Mouse (Mus musculus): ENCODE measurements around the gene Rbm15.

The Rbm15 gene

DNA sequence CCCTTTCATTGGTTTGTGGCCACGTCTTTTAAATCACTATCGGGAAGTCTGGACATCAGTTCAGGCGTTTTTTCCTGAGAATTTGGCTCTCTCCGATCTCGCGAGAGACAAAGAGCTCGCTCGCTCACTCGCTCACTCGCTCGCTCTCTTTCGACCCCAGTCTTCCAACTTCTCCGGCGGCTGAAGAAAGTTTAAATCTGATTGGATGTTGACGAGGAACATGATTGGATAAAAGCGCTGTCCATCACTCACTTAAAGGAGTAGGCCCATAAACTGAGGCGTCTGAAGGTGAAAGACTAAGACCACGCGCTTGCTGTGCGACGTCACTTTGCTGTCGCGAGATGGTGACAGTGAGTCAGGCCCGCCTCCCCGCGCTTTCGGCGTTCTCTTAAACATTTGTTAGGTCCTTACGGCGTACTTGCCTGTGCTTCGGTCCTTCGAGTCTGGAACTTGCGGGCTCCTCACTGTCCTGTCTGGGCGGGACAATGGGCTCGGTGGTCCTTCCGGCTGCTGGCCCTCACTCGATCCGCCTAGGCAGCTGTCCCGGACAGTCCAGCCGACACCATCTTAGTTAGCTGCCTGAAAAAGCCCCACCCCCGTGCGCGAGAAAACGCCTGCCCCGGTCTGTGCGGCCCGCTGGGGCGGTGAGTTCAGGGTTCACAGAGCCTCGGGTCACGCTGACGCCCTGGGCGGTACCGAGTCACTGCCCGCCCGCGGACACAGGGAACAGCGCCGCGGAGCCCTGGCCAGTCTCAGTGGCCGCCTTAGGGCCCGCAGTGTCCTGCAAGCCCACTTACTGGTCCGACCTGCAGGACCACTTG, at the start of gene Rbm15:
TSS of gene Rbm15 (minus strand) at position 293 of the 821 bp plus-strand sequence.
- DNase-seq = peak; percentile 98

GRCm38 (mm10) chr3:107379422-107379821, 45.9 kb upstream of the Rbm15 start:
- peak; percentile 55 for DNase-seq

DNA sequence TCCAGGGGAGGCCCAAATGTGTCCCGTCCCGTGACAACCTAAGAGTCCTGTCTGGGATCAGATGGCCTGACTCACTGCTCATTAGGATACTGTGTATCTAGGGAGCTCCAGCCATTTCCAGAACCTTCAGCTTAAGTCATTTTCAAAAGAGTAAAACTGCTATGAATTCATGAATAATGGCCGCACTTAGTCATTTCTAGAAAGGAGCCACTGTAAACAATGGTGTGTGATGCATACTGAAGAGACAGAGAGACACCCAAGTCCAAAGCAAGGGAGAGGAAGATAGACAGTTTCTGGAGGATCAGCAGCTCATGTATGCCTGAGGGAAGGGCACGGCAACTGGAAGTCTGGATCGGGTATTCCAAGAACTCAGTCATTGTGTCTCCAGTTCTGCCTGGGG, 45.2 kb upstream of the Rbm15 start:
- DNase-seq = no peak

- DNase-seq = no peak
Measured at GRCm38 (mm10) chr3:107374948-107375664, 41.6 kb upstream of the Rbm15 start.

- DNase-seq = no peak
Measured at GRCm38 (mm10) chr3:107369156-107369555, 35.7 kb upstream of the Rbm15 start.

DNA sequence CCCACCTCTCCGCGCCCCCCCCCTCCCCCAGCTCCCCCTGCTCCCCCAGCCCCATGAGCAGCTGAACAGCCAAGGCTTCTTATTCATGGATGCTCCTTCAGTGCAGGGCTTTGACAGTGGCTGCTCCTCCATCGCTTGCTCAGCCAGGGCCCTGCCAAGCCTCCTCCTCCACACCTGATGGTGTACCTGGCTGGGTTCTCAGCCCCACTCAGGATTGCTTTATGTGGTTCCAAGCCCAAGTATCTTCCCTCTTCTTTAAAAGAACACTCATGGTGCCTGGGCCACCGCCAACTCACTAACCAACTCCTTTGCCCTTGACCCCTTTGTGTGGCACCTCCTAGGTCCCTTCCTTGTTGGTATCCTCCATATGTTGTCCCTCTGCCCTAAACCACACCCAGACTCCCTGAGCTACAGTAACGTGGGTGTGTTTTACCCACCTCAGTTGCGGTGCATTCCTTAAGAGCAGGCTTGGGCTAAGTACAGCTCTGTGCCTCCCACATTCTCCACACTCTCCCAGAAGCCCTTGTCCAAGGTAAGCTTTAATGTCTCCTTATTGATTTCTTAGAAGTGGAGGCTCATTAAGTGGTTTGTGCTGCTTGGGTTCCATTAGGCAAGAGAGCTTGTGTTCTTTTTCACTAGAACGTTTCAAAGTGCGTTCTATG, 34.6 kb upstream of the Rbm15 start:
- peak; percentile 25 for DNase-seq

- no peak for DNase-seq
Measured at GRCm38 (mm10) chr3:107365341-107365740, 31.9 kb upstream of the Rbm15 start.

GRCm38 (mm10) chr3:107363391-107363790, 29.9 kb upstream of the Rbm15 start:
- DNase-seq = no peak

GRCm38 (mm10) chr3:107360341-107360740, 26.9 kb upstream of the Rbm15 start:
- DNase-seq = no peak

GRCm38 (mm10) chr3:107357700-107358234, 24.3 kb upstream of the Rbm15 start:
- no peak for DNase-seq

DNA sequence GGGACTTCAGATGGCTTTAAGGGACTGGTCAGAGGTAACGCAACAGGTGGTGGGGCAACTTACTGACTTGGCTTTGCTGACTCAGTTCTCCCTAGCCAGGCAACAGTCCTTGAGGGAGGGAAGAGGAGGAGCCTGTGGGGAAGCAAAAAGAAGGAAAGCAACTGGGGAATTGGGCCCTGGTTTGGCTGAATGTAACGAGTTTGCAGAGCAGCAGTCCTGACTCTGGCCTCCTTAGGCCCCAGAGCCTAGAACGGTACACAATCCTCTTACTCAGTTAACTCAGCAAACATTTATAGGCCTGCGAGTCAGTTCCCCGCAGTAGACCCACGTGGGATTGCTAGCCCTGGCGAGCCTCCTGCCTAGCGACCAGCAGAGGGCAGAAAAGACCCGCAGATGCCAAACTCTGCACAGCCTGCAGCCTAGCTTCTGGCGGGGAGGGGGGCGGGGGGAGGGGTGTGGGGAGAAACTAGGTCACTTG, 23.5 kb upstream of the Rbm15 start:
- peak; percentile 86 for DNase-seq

DNA sequence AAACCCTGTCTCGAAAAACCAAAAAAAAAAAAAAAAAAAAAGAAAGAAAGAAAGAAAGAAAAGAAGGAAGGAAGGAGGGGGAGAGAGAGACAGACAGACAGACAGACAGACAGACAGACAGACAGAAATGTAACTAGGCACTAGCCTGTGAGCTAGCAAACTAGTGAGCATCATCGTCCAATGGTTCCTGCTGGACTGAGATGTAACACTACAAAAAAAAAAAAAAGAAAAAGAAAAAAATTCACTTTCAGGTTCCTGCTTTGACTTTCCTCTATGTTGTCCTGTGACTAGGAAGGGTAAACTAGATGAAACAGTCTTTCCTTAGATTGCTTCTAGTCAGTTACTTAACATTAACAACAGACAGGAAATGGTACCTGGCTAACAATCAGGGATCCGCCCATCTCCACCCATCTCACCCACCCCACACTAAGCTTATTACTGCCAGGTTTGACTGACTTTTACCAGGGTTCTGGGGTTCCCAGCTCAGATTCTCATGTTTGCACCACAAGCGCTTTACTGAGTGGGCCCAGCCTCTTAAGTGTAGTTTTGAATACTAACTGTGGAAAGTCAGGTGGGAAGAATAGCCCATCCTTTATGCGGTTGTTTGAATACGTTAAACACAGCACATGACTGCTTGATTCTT, 22.3 kb upstream of the Rbm15 start:
- no peak for DNase-seq

GRCm38 (mm10) chr3:107351706-107352105, 18.2 kb upstream of the Rbm15 start:
- DNase-seq = no peak

GRCm38 (mm10) chr3:107349006-107349405, 15.5 kb upstream of the Rbm15 start:
- no peak for DNase-seq

DNA sequence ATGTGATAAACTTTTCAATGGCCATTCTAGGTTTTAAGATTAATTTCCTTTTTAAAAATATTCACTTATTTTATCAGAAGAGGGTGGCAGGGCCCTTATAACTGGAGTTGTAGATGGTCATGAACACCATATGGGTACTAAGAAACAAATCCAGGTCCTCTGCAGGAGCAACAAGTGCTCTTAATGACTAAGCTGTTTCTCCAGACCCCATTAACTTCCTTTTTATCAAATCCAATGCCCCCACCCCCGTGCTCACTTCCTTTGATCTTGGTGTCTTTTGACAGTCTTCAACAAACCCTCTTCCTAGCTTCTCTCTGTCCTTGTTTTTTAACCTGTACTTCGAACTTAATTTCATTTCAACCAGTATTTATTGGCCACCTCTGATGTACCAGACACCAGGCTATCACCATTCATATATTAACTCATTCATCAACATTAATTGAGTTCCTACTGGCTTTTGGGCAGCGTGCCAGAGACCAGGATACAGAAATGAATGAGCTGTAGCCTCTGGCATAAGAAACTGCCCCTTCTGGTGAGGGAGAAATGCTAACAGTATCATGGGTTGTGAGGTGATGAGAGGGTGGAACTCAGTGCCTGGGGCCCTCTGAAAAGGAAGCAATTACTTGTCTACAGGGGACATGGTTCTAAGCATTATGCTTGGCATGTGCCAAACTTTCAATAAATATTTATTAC, 11.7 kb upstream of the Rbm15 start:
- DNase-seq = no peak

DNA sequence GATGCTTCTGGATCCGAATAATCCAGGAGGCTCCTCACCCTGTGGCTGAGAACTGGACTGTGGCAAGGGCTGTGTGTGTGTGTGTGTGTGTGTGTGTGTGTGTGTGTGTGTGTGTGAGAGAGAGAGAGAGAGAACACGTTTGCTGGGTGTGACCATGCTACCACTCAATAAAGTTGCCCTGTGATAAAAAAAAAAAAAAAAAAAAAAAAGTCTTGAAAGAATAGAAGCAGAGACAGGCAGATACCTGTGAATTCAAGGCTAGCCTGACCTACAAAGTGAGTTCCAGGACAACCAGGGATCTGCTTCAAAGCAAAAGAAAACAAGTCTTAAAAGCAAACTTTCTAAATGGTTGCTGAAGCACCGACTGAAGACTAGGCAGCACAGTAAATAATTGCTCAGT, 10.5 kb upstream of the Rbm15 start:
- no peak for DNase-seq

DNA sequence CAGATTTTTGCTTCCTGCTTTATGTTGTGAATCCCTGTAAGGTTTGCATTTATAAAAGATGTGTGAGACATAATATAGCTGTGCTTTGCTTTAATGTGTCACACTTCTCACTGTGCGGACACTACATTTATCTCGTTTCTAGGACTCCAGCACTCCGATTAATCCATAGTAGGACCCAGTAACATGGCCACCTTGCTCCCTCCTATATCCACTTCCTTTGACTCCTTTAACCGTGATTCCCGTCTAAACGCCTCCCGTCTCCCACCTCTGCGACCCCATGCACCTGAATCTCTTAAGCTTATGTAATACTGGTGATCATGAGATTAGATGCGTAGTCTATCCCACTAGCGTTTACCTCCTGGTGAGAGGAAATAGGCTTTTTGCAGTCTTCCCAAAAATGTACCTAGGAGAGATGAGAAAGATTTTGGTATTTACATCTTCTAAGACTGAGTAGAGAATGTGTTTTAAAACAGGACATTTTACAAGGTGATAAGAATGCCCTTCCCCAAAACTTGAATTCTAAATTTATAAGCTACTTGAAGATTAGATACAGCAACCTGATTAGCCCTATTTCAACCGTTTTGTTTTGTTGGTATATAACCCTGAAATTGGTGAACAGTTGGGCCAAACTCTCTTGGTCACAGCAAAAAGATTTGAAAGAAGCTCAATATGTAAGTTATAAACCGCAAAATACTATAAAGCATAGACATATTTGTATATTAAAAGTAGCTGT, 895 bp upstream of the Rbm15 start:
- DNase-seq = no peak

- DNase-seq = peak; percentile 98
Measured at GRCm38 (mm10) chr3:107332960-107333380, 503 bp downstream of the Rbm15 start.

GRCm38 (mm10) chr3:107332127-107332959, 1.1 kb downstream of the Rbm15 start:
- DNase-seq = peak; percentile 70

DNA sequence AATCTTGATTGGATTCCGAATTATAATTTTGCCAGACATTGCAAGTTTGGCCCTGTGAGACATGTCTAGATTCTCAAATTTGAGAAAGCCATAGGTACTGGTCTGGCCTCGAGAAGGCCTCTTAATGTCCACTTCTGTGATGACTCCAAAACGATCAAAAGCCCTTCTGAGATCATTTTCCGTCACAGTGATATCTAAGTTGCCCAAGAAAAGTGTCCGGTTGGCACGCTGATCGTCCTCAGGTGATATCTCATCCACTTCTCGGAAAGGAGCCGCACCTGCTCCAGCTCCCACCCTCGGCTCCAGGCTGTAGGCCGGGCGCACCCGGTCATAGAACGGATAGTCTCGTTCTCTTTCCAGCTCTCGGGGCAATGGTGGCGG, 1.7 kb downstream of the Rbm15 start:
- DNase-seq = no peak

All from right cerebral cortex, adult 18-20 months (tissue).